Mouse (Mus musculus) MEL (cell line): ENCODE results near the gene Pip5k1b.

Experiments used
- CTCF ChIP-seq, 3 experiments: IDR thresholded peaks in 2 of 3; conservative IDR thresholded peaks in 1 of 3; 2 replicates each; pipeline ENCODE4 v1.5.1; 2011 to 2012; ENCODE audit warnings: low read length in 3 of 3, low read depth in 2 of 3, mild to moderate bottlenecking in 2 of 3, improper control_type of control experiment in 1 of 3, inconsistent platforms in 1 of 3, mixed read lengths in 1 of 3, moderate library complexity in 1 of 3; ENCODE audit not compliant: control insufficient read depth in 1 of 3, insufficient read depth in 1 of 3, poor library complexity in 1 of 3, severe bottlenecking in 1 of 3
- GATA1 ChIP-seq: IDR thresholded peaks from 2 replicates; pipeline ENCODE4 v1.6.1; 2011; ENCODE audit warnings: low read depth, low read length, improper control_type of control experiment
- KAT2A ChIP-seq: conservative IDR thresholded peaks from 2 replicates; pipeline ENCODE4 v1.6.1; 2012; ENCODE audit warnings: low read depth, low read length, improper control_type of control experiment, inconsistent platforms
- MAX ChIP-seq: IDR thresholded peaks from 2 replicates; pipeline ENCODE4 v1.6.1; 2011; ENCODE audit warnings: low read length, improper control_type of control experiment
- MAZ ChIP-seq: IDR thresholded peaks from 2 replicates; pipeline ENCODE4 v1.6.1; 2012; ENCODE audit warnings: low read depth, mild to moderate bottlenecking, inconsistent platforms, low read length, improper control_type of control experiment
- POLR2A ChIP-seq, 2 experiments: IDR thresholded peaks; 2 replicates each; pipeline ENCODE4 v1.6.1; 2011 to 2012; ENCODE audit warnings: low read length in 2 of 2, mild to moderate bottlenecking in 2 of 2, control low read depth in 1 of 2, improper control_type of control experiment in 1 of 2, low read depth in 1 of 2, moderate library complexity in 1 of 2; ENCODE audit not compliant: control insufficient read depth in 1 of 2, insufficient read depth in 1 of 2, poor library complexity in 1 of 2
- RCOR1 ChIP-seq: IDR thresholded peaks from 2 replicates; pipeline ENCODE4 v1.6.1; 2012; ENCODE audit warnings: low read depth, mild to moderate bottlenecking, inconsistent platforms, low read length, improper control_type of control experiment
- SMC3 ChIP-seq: IDR thresholded peaks from 2 replicates; pipeline ENCODE4 v1.6.1; 2011; ENCODE audit warnings: low read depth, low read length, improper control_type of control experiment
- USF1 ChIP-seq: IDR thresholded peaks from 2 replicates; pipeline ENCODE4 v1.6.1; 2014; ENCODE audit warnings: low read depth, mild to moderate bottlenecking, inconsistent platforms, low read length, improper control_type of control experiment, moderate library complexity
- ZMIZ1 ChIP-seq: IDR thresholded peaks from 2 replicates; pipeline ENCODE4 v1.6.1; 2012; ENCODE audit warnings: low read depth, mild to moderate bottlenecking, inconsistent platforms, low read length, improper control_type of control experiment, moderate library complexity

GRCm38 (mm10) chr19:24427258-24427657 lies 128.4 kb downstream of the Pip5k1b start:
- TF ChIP-seq CTCF (IDR thresholded peaks at IDR 0.05 in 2 of 3, conservative IDR thresholded peaks at IDR 0.05 in 1 of 3; ENCODE audit: control insufficient read depth in 1 of 3, insufficient read depth in 1 of 3, low read depth in 2 of 3, low read length in 3 of 3, poor library complexity in 1 of 3, severe bottlenecking in 1 of 3) (no peak), SMC3 (no peak), USF1 (no peak), GATA1 (no peak), POLR2A (IDR thresholded peaks at IDR 0.05; ENCODE audit: control insufficient read depth in 1 of 2, insufficient read depth in 1 of 2, low read depth in 1 of 2, low read length in 2 of 2, poor library complexity in 1 of 2) (no peak), MAX (no peak), MAZ (no peak), RCOR1 (no peak), ZMIZ1 (no peak), KAT2A (no peak)
